Mouse (Mus musculus) WW6 (cell line): ENCODE measurements around the gene Olfr914.

Experiments used
- DNase-seq: peaks from one replicate; pipeline ENCODE4 v3.0.0-alpha.2; 2013; ENCODE audit warnings: low read depth, low spot score

The Olfr914 gene

GRCm38 (mm10) chr9:38604802-38605201 lies at the start of gene Olfr914:
Olfr914 (plus strand) TSS chr9:38605102.
- DNase-seq: no peak

GRCm38 (mm10) chr9:38579878-38580277 lies 25.0 kb upstream of the Olfr914 start, which contains the start of gene Olfr912:
Olfr912 (plus strand) TSS chr9:38580178.
- no peak for DNase-seq

- no peak for DNase-seq
Observed at GRCm38 (mm10) chr9:38591056-38591455, 13.8 kb upstream of the Olfr914 start.

GRCm38 (mm10) chr9:38592459-38592858 lies 12.4 kb upstream of the Olfr914 start, which contains the start of gene Olfr913:
Olfr913 (plus strand) TSS chr9:38592759.
- DNase-seq: no peak

- DNase-seq: no peak
Observed at GRCm38 (mm10) chr9:38632406-38632805, 27.5 kb downstream of the Olfr914 start.

DNA sequence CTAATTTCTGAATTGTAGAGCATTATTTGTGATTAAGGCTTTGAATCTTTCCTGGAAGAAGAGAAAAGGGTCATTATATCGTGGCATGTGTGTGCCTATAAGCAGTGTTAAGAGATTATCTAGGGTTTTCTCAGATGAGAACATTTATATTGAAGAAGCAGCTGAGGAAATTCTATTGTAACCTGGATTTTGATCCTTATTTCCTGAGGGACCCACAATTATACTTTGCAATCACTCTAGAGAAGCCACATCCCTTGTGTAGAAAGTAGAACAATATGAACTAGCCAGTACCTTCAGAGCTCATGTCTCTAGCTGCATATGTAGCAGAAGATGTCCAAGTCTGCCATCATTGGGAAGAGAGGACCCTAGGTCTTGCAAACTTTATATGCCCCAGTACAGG lies 54.9 kb downstream of the Olfr914 start, which contains the start of gene Olfr916:
Gene Olfr916, minus strand, starts transcription at position 101 of the 400 bp plus-strand sequence.
- no peak for DNase-seq
